Mouse (Mus musculus) urinary bladder, postnatal 36 days (tissue): Measurements from ENCODE around the gene Ttc33.
"Not testable (repeated sequence)": the region's sequence is repeated elsewhere in the genome, so short reads cannot be mapped to it uniquely, and the experiment has no call there.

ENCODE experiments used
- DNase-seq, 2 experiments: peaks; one replicate each; pipeline ENCODE4 v3.0.0; 2022; ENCODE audit warnings: low spot score in 2 of 2, mixed read lengths in 1 of 2

Ttc33 gene

GRCm38 (mm10) chr15:5184668-5185330 is 526 bp upstream of the Ttc33 start:
- DNase-seq: no peak

GRCm38 (mm10) chr15:5186293-5186675 is 959 bp downstream of the Ttc33 start:
- DNase-seq: no peak

- no peak for DNase-seq
Observed at GRCm38 (mm10) chr15:5187116-5187515, 1.8 kb downstream of the Ttc33 start.

DNA sequence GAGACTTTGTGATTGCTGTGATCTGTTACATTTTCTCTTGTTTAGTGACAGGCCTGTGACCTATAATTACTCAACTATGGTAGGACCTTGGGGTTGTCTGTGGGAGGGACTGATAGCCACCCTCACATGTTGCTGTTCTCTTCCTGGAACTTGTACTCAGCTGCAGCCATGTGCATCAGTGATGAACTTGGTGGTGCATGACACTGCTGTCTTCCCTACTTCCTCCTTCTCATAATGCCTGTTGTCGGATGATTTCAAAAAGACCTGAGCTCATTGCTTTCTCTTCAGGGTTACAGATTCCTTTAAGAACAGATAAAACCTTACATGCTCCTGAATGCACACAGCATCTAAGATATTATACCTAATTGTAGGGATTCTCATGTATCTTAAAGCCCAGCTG is 2.7 kb downstream of the Ttc33 start:
- DNase-seq: no peak

GRCm38 (mm10) chr15:5189504-5190093 is 4.3 kb downstream of the Ttc33 start:
- no peak for DNase-seq

DNA sequence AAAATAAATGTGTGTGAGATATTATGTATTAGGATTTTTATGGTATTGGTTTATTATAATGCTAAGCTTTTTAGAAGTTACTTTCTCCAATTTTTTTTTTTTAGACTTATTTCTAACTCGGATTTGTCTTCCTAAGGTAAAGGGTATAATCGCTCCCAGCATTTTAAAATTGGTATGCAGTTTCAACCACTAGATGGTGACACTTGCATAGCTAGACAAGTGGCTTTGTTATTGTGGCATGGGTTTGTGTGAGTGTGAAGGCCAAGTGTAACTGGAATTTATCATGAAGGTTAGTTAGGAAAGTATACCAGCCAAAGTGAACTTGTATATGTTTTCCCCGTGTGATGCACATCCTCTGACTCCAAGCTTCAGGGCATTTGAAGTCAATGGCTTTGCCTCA is 8.5 kb downstream of the Ttc33 start:
- no peak for DNase-seq

GRCm38 (mm10) chr15:5194446-5194845 is 9.1 kb downstream of the Ttc33 start:
- peak in 1 of 2 experiments; percentile 24 for DNase-seq

DNA sequence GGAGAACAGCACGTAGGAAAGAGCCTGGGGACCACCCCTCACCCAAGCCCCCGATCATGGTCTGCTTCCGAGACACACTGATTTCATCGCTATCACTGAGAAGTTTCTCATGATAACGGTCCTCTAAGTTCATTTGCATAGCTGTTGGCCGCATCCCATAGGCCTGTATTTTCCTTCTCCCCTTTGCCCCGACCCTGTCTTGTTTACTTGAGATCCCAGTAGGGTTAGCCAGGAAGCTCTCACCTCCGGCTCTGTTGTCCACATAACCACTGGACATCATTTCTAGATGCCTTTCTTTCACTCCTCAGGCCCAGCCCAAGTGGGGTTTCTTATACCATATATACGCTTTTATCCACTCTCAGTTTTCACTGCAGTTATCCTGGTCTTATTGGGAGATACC is 9.6 kb downstream of the Ttc33 start:
- DNase-seq: no peak

DNA sequence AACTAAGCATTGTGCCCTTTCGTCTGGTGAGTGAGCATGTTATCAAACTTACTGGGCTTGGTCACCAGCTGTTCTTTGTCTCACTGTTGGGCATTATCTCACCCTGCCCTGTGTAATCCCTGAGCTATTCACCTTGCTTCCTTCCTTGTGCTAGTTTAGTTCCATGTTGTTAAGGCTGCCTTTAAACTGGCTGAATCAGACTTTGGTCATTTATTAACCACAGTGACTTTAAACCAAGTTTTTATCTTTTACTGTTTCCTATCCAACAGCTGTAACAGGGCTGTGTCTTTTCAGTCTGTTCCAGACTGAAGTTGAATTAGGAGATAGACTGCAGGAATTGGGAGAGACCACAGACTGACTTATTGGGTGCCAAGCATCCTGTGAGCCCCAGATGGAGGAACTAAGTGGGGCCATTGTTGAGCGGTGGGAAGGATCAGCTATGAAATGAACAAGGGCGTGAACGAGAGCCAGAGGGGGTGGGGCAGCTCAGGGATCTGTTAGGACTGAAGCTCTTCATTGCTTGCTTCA is 10.7 kb downstream of the Ttc33 start:
- DNase-seq: no peak

DNA sequence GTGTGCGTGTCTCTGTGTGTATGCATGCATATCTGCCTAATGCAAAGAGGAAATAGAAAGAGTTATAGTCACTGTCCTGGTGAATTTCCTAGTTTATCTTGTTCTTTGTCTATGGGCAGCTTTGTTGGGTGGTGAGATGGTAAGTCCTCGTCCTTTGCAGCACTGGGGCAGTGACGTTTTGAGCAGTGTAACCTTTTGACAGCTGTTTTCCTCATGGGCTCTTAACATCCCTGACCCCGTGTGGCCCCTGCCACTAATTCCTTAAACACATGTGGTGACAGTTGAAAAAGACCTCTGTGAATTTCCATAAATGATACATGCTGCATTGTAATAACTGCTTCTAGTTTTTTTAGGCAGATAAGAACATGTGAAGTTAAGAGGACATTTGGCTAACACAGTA is 11.4 kb downstream of the Ttc33 start:
- no peak for DNase-seq

DNA sequence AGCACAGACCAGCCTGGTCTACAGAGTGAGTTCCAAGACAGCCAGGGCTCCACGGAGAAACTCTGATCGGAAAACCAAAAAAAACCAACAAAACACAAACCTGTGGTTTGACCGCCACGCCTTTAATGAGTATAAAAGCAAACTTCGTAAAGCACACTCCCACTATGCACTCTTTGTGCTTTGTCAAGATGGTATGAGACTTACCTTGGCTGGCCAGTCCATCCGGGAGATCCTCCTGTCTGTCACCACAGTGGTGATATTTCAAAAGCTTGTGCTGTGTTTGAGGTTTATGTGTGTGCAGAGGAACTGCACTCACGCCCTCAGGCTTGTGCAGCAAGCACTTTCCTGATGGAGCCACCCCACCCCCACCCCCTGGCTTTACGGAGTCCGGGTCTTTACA is 19.9 kb downstream of the Ttc33 start:
- DNase-seq: no peak

DNA sequence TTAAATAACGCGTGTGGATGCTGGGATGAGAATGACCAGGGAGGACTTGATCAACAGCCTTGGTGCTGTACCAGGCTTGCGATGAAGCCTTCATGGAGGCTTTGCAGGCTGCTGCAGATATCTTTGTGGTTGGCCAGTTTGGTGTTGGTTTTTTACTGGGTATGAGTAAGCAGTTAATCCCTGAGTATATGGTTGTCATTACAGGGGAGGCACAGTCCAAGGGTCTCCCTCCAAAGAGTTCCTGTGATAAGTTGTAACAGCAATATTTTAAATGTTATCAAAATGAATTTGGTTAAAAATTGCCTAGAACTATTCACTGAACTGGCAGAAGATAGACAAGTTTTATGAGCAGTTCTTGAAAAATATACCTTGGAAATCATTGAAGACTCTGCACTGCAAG is 23.8 kb downstream of the Ttc33 start:
- no peak for DNase-seq

DNA sequence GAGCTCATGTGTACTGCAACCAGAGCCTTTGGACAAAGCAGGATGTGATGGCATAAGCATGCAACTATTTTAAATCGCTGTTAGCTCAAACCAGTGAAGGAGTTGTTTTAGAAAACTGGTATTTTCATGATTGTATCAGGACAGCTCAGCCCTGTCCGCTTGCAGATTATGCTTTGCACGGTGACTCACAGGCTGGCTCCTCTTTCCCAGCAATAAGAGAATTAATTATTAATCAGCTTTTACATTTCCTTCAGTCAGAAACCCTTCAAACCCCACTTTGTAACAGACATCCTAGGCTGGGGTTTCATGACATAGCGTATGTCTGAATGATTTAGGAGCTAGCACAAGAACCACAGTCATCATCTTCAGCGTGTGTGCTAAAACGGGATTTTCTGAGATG is 35.2 kb downstream of the Ttc33 start:
- no peak for DNase-seq

DNA sequence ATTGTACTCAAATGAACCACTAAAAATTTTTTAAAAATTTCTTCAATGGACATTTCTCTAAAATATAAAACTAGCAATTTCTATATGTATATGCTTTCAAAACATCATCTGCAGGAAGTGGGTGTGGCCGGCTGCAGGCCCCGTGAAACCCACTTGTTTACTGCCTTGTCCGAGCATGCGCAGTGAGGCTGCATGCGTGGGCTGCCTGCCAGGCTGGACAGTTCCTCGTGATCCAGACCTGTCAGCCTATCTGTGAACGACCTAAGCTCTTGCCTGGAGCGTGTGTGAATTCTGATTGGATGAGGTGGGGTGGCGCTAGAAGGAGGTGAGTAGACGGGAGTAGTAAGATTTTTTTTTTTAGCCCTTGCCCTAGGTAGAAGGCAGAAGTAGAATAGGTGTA is 45.4 kb downstream of the Ttc33 start:
- not testable (repeated sequence) for DNase-seq

DNA sequence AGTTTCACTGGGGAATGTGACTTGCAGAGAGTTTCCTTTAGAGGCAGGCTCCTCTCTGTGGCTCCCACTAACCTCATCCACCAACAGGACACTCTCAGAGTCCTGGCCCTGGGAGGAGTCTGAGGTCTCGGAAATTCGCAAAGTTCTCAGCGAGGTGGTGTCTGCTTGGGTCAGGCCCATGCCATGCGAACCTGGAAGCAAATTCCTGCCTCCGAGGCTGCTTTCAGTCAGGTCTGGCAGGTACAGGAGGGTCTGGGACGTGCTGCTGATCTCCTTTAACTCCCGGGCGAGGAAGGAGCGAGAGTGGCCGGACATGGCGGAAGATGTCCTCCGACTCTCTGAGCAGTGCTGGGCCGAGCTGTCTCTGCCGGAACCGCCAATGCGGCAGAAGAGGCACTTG is 49.3 kb downstream of the Ttc33 start:
- DNase-seq: no peak

DNA sequence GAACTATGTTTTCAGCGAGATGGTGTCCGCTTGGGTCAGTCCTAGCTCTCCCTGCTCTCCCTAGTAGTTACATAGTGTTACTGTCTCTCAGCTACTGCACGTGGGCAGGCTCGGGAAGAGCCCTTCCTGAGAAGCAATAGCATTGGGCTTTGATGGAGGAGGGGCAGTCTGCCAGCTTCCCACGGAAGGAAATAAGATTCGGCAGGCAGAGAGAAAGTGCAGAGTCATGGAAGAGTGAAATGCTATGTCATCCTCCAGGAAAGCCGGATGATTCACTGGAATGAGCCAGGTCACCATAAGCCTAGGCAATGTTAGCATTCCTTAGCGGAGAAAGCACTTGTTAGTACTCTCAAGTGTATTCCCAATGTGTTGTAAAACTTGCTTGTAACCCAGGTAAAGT is 50.2 kb downstream of the Ttc33 start:
- DNase-seq: no peak

- peak; percentile 72 to 76 for DNase-seq
Observed at GRCm38 (mm10) chr15:5236538-5236937, 51.2 kb downstream of the Ttc33 start.

GRCm38 (mm10) chr15:5237012-5237660 is 51.8 kb downstream of the Ttc33 start:
- peak in 1 of 2 experiments; percentile 14 for DNase-seq

GRCm38 (mm10) chr15:5238073-5238472 is 52.7 kb downstream of the Ttc33 start:
- no peak for DNase-seq

DNA sequence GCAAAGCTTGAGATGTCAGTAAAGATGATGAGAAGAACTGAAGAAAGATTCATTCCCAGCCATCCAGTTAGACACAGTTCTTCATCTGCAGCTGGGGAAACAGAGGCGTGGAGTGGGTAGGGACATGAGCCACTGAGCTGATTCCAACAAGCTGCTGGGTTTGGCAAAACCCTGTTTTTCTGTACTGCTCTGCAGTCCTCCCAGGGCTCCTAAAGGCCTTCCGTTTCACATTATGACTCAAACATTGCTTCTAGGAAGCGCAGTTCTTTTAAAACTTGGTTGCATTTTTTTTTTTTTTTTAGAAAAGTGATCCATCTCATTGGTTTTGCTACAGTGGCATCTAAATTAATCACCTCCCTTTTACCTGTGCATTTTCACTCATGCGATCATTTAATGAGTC is 53.2 kb downstream of the Ttc33 start:
- no peak for DNase-seq

DNA sequence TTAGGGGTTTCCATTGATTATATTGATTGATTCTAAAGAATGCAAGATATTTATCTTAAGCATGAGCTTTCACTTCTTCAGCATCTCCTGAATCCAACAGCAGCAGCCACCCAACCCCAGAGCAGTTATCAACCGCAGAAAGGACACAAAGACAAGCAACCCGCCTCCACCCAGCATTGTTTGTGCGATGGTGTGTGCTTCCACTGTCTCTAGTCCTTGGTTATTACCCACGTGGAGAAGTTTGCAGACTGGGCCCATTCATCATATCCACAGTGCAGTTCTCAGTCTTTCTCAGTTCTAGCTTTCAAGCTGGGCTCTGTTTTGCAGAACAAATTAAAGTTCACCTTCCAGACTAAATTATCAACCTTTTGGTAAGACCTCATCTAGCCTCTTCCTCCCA is 54.0 kb downstream of the Ttc33 start:
- no peak for DNase-seq

- no peak for DNase-seq
Observed at GRCm38 (mm10) chr15:5239901-5240300, 54.6 kb downstream of the Ttc33 start.

DNA sequence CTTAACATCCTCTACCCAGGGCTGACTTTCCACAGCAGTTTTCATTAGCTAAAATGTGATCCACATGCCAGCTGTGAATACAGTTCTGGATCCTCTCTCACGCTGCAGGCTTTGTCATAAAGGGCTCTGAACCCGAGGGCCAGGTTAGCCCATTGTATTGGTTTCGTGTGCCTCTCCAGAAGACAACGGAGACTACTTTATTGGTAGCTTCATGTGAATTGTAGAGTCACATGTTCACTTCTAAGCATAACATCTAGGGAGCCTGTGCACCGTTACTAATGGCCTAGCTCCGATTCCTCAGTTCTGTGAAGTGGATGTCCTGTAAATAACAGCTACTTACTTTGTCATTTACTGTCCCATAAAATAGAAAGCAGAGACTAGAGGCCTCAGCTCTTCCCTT is 55.0 kb downstream of the Ttc33 start:
- no peak for DNase-seq
